Mouse (Mus musculus) limb, embryonic 14.5 days (tissue): Measurements from ENCODE around the gene Spx. TPM values are rescaled to one million over a fixed set of nuclear protein-coding genes. Genes with fewer than 3 reads are reported as not detected.

ENCODE experiments used
- ATAC-seq: fragments of 200-750 bp; cut with Nextera tagmentation; 2 replicates; pipeline ENCODE4 v1.8.0; 2017; ENCODE audit warnings: low read depth, moderate number of reproducible peaks, moderate TSS enrichment; ENCODE audit not compliant: low FRiP score
- DNase-seq: peaks from one replicate; pipeline ENCODE4 v3.0.0-alpha.2; 2015; ENCODE audit warnings: low spot score
- H3K27ac ChIP-seq: fragments of 300-500 bp; sonication (generic); replicated peaks from 2 replicates; pipeline ENCODE4 v1.5.1; 2014; ENCODE audit warnings: low read depth, mild to moderate bottlenecking, low read length, moderate library complexity, mixed read lengths
- H3K27me3 ChIP-seq: fragments of 300-500 bp; sonication (generic); 2 replicates; pipeline ENCODE4 v1.6.1; 2014; ENCODE audit warnings: low read length, mixed read lengths; ENCODE audit not compliant: control insufficient read depth, insufficient read depth
- H3K36me3 ChIP-seq: fragments of 300-500 bp; sonication (generic); 2 replicates; pipeline ENCODE4 v1.6.1; 2014; ENCODE audit warnings: mild to moderate bottlenecking, low read length, moderate library complexity, mixed read lengths; ENCODE audit not compliant: control insufficient read depth, insufficient read depth
- H3K4me1 ChIP-seq: fragments of 300-500 bp; sonication (generic); 2 replicates; pipeline ENCODE4 v1.6.1; 2014; ENCODE audit warnings: antibody characterized with exemption, low read length, mixed read lengths; ENCODE audit not compliant: control insufficient read depth, insufficient read depth
- H3K4me2 ChIP-seq: fragments of 300-500 bp; sonication (generic); replicated peaks from 2 replicates; pipeline ENCODE4 v1.6.1; 2014; ENCODE audit warnings: low read depth, mild to moderate bottlenecking, low read length, moderate library complexity; ENCODE audit not compliant: severe bottlenecking
- H3K4me3 ChIP-seq: fragments of 300-500 bp; sonication (generic); replicated peaks from 2 replicates; pipeline ENCODE4 v1.5.1; 2014; ENCODE audit warnings: low read length
- H3K9ac ChIP-seq: fragments of 300-500 bp; sonication (generic); 2 replicates; pipeline ENCODE4 v1.6.1; 2014; ENCODE audit warnings: mild to moderate bottlenecking, low read depth, low read length, moderate library complexity; ENCODE audit not compliant: severe bottlenecking
- H3K9me3 ChIP-seq: fragments of 300-500 bp; sonication (generic); 2 replicates; pipeline ENCODE4 v1.6.1; 2016; ENCODE audit warnings: low read length; ENCODE audit not compliant: control insufficient read depth
- POLR2A ChIP-seq: fragments of 200-500 bp; IDR thresholded peaks from 2 replicates; pipeline ENCODE4 v1.8.0; 2012; ENCODE audit warnings: inconsistent platforms, mild to moderate bottlenecking, moderate library complexity, borderline replicate concordance; ENCODE audit not compliant: insufficient read depth, insufficient read length; ENCODE audit errors: extremely low read depth
- WGBS: fragments of 180-500 bp; shearing (Covaris S2); extraction: QIAGEN DNeasy Blood & Tissue Kit; methylation state at CpG from one replicate; pipeline ENCODE4 v1.1.7; 2014; 5-methylcytosine and 5-hydroxymethylcytosine counted together
- polyA plus RNA-seq, 2 experiments: library from polyadenylated mRNA; depleted of rRNA in 1 of 2; stranded (reverse) in 1 of 2; unstranded in 1 of 2; fragments of >200 nt; fragmentation: Nextera tagmentation in 1 of 2; extraction: Ambion mirVana in 1 of 2; gene quantifications; 2 replicates each; pipeline versions ENCODE4 v1.2.1 to v1.2.3; 2012 to 2014

Spx gene
- polyA plus RNA-seq, 2 experiments: 0.59 to 8.0 TPM

- ATAC-seq (peak; percentile 60), DNase-seq (no peak)
- H3K27ac ChIP-seq: no peak overlapping the region
- H3K9me3 ChIP-seq: no peaks in the 10 kb centered on the region
- TF ChIP-seq POLR2A: no peak
- 0 out of 2 replicates have a peak, but pooled peaks cover 5% of the 10 kb centered on the region for H3K36me3 ChIP-seq
- WGBS: 6% methylated on average over 31 of the region's 31 CpGs
- H3K4me2 ChIP-seq: peak overlapping the region; percentile 72
- H3K4me3 ChIP-seq: peak overlapping the region; percentile 98
- peak overlapping the region; percentile 60 for H3K9ac ChIP-seq
- H3K27me3 ChIP-seq: no peaks in the 10 kb centered on the region
- H3K4me1 ChIP-seq: peaks cover 17% of the 10 kb centered on the region
These were observed 26.8 kb upstream of the Spx start for GRCm38 (mm10) chr6:142386285-142387010.

- no peaks in the 10 kb centered on the region for H3K9me3 ChIP-seq
- under 1% methylated on average over 69 of the region's 87 CpGs for WGBS
- 0 out of 2 replicates have a peak, but pooled peaks have one; percentile 43 for TF ChIP-seq POLR2A
- peak within 1 kb of the TSS; percentile 71 for H3K27ac ChIP-seq
- peak within 1 kb of the TSS; percentile 94 for H3K9ac ChIP-seq
- ATAC-seq (peak; percentile 100), DNase-seq (peak; percentile 95)
- peak within 1 kb of the TSS; percentile 98 for H3K4me3 ChIP-seq
- H3K27me3 ChIP-seq: no peaks in the 10 kb centered on the region
- peaks cover 17% of the 10 kb centered on the region for H3K4me1 ChIP-seq
- H3K36me3 ChIP-seq: 0 out of 2 replicates have a peak, but pooled peaks cover 5% of the 10 kb centered on the region
- H3K4me2 ChIP-seq: peak within 1 kb of the TSS; percentile 72
These were observed 26.1 kb upstream of the Spx start, which contains the start of the genes Recql and Golt1b for GRCm38 (mm10) chr6:142387011-142387754. Gene Recql, minus strand, starts transcription at chr6:142387087. Gene Golt1b, plus strand, starts transcription at chr6:142387221.

- H3K27me3 ChIP-seq: no peaks in the 10 kb centered on the region
These were observed 25.4 kb upstream of the Spx start for GRCm38 (mm10) chr6:142387755-142388271.

GRCm38 (mm10) chr6:142389101-142389500, 24.1 kb upstream of the Spx start:
- no peak for TF ChIP-seq POLR2A
- Histone ChIP-seq H3K9ac (no peak overlapping the region), H3K4me3 (no peak overlapping the region), H3K27ac (no peak overlapping the region), H3K4me2 (peak overlapping the region; percentile 68; the same call in 1 of the 2 replicates), H3K4me1 (peaks cover 17% of the 10 kb centered on the region), H3K27me3 (no peaks in the 10 kb centered on the region), H3K36me3 (peaks cover 12% of the 10 kb centered on the region), H3K9me3 (no peaks in the 10 kb centered on the region)
- WGBS: 89% methylated on average over 2 of the region's 2 CpGs
- ATAC-seq (no peak), DNase-seq (no peak)

More at GRCm38 (mm10) chr6:142387755-142388271, 25.4 kb upstream of the Spx start:
- TF ChIP-seq POLR2A: no peak
- Histone ChIP-seq H3K9ac (peak overlapping the region; percentile 94), H3K4me3 (peak overlapping the region; percentile 98), H3K4me2 (peak overlapping the region; percentile 68), H3K36me3 (peaks cover 5% of the 10 kb centered on the region; the same call in 1 of the 2 replicates), H3K9me3 (no peaks in the 10 kb centered on the region), H3K4me1 (peaks cover 17% of the 10 kb centered on the region), H3K27ac (peak overlapping the region; percentile 71; the same call in 1 of the 2 replicates)
- 20% methylated on average over 8 of the region's 8 CpGs for WGBS
- ATAC-seq (no peak), DNase-seq (no peak)

- Histone ChIP-seq H3K4me3 (no peak overlapping the region), H3K27ac (no peak overlapping the region), H3K4me1 (peaks cover 13% of the 10 kb centered on the region), H3K9ac (no peak overlapping the region), H3K4me2 (no peak overlapping the region), H3K27me3 (no peaks in the 10 kb centered on the region), H3K36me3 (peaks cover 28% of the 10 kb centered on the region), H3K9me3 (no peaks in the 10 kb centered on the region)
- TF ChIP-seq POLR2A: no peak
- DNase-seq (no peak), ATAC-seq (no peak)
- WGBS: 72% methylated on average over 5 of the region's 5 CpGs
These were observed 20.9 kb upstream of the Spx start for GRCm38 (mm10) chr6:142392312-142392711.
